Mouse (Mus musculus) testis, adult 2 months (tissue): ENCODE measurements around the gene Phf13.

ENCODE experiments used
- CTCF ChIP-seq: fragments of 200-500 bp; IDR thresholded peaks from 2 replicates; pipeline ENCODE4 v1.5.1; 2012; ENCODE audit warnings: low read depth, mild to moderate bottlenecking, inconsistent platforms, low read length, moderate library complexity; ENCODE audit not compliant: control insufficient read depth, insufficient read depth, insufficient replicate concordance
- POLR2A ChIP-seq: fragments of 200-500 bp; IDR thresholded peaks from 2 replicates; pipeline ENCODE4 v1.6.1; 2012; ENCODE audit warnings: low read depth, mild to moderate bottlenecking, inconsistent platforms, low read length, moderate library complexity; ENCODE audit not compliant: control insufficient read depth

DNA sequence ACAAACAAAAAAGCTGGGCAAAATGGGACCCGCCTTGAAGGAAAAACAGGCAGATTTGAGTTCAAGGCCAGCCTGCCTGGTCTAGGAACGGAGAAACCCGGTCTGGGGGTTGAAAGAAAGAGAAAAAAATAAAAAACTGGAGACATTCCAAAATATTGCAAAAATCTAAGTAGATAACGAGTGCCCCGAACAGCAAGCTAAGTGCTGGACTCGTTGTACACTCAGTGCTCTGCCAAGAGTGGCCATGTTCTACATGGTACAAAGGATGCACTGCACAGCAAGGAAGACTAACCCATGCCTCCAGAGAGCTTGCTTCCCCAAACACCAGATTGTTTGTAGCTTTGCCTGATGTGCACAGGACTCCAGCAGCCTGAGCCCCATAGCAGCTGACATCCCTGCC lies 3.0 kb downstream of the Phf13 start:
- no peak for TF ChIP-seq CTCF
- no peak; the same call in 1 of the 2 replicates for TF ChIP-seq POLR2A
